Mouse (Mus musculus): Measurements from ENCODE around the gene Pcgf1.

- TF ChIP-seq GATA1 (IDR thresholded peaks at IDR 0.05; ENCODE audit: low read length), result no peak
- TF ChIP-seq TAL1 (IDR thresholded peaks at IDR 0.05; ENCODE audit: low read length), result no peak
These were observed 44.9 kb upstream of the Pcgf1 start for GRCm38 (mm10) chr6:83032769-83033191.
